Mouse (Mus musculus): ENCODE measurements around the gene Cacna1c.

The Cacna1c gene

GRCm38 (mm10) chr6:118780280-118780679 lies 415.9 kb downstream of the Cacna1c start:
- no peak for DNase-seq

GRCm38 (mm10) chr6:118779201-118779600 lies 417.0 kb downstream of the Cacna1c start:
- no peak for DNase-seq

GRCm38 (mm10) chr6:118777457-118777856 lies 418.8 kb downstream of the Cacna1c start:
- peak in 1 of 2 experiments; percentile 45 for DNase-seq

GRCm38 (mm10) chr6:118776459-118776858 lies 419.8 kb downstream of the Cacna1c start:
- DNase-seq, result no peak

GRCm38 (mm10) chr6:118772581-118772980 lies 423.6 kb downstream of the Cacna1c start:
- DNase-seq, result no peak

- no peak for DNase-seq
Measured at GRCm38 (mm10) chr6:118771121-118771520, 425.1 kb downstream of the Cacna1c start.

- no peak for DNase-seq
Measured at GRCm38 (mm10) chr6:118770396-118770795, 425.8 kb downstream of the Cacna1c start.

- no peak for DNase-seq
Measured at GRCm38 (mm10) chr6:118769792-118770191, 426.4 kb downstream of the Cacna1c start.

- no peak for DNase-seq
Measured at GRCm38 (mm10) chr6:118767698-118768097, 428.5 kb downstream of the Cacna1c start.

GRCm38 (mm10) chr6:118765261-118765660 lies 431.0 kb downstream of the Cacna1c start:
- no peak for DNase-seq

- DNase-seq, result no peak
Measured at GRCm38 (mm10) chr6:118759015-118759414, 437.2 kb downstream of the Cacna1c start.

- DNase-seq, result no peak
Measured at GRCm38 (mm10) chr6:118758290-118758907, 437.8 kb downstream of the Cacna1c start.

- DNase-seq, result no peak
Measured at GRCm38 (mm10) chr6:118757533-118758289, 438.5 kb downstream of the Cacna1c start.

GRCm38 (mm10) chr6:118756511-118756910 lies 439.7 kb downstream of the Cacna1c start:
- DNase-seq, result no peak

- no peak for DNase-seq
Measured at GRCm38 (mm10) chr6:118755768-118756167, 440.4 kb downstream of the Cacna1c start.

- DNase-seq, result peak; percentile 73 to 79
Measured at GRCm38 (mm10) chr6:118754439-118754838, 441.8 kb downstream of the Cacna1c start.

- DNase-seq, result peak; percentile 92
Measured at GRCm38 (mm10) chr6:118753787-118754186, 442.4 kb downstream of the Cacna1c start.

- DNase-seq, result peak; percentile 50 to 59
Measured at GRCm38 (mm10) chr6:118753064-118753463, 443.2 kb downstream of the Cacna1c start.

GRCm38 (mm10) chr6:118749285-118749684 lies 446.9 kb downstream of the Cacna1c start:
- DNase-seq, result no peak

- no peak for DNase-seq
Measured at GRCm38 (mm10) chr6:118742701-118743100, 453.5 kb downstream of the Cacna1c start.

GRCm38 (mm10) chr6:118741841-118742240 lies 454.4 kb downstream of the Cacna1c start:
- no peak for DNase-seq

- DNase-seq, result no peak
Measured at GRCm38 (mm10) chr6:118739961-118740599, 456.1 kb downstream of the Cacna1c start.

- DNase-seq, result no peak
Measured at GRCm38 (mm10) chr6:118739344-118739743, 456.9 kb downstream of the Cacna1c start.

- DNase-seq, result no peak
Measured at GRCm38 (mm10) chr6:118738656-118739055, 457.6 kb downstream of the Cacna1c start.
